Mouse (Mus musculus) kidney, adult 11 months (tissue): ENCODE results near the gene Gpm6a.
"Not testable (repeated sequence)": the region's sequence is repeated elsewhere in the genome, so short reads cannot be mapped to it uniquely, and the experiment has no call there.

Experiments
- DNase-seq: peaks from one replicate; pipeline ENCODE4 v3.0.0; 2022

Gene Gpm6a

GRCm38 (mm10) chr8:55012228-55012627, 57.6 kb downstream of the Gpm6a start:
- no peak for DNase-seq

DNA sequence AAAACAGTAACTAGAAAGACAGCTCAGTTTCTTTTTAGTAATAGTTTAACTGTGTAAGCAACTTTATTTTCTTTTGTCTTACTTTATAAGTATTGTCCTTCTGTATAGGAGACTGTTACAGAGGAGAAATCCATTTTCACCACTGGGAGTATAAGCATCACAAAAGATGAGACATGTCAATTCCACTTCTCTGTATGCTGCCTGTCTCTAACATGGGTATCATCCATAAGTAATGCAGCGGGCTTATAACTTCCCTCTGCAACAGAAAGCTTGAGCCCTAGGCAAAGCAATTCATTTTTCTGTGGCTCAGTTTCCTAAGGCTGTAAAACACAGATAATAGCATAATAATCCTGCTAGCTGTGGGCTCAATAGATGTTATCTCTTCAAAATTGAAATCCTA, 62.4 kb downstream of the Gpm6a start:
- no peak for DNase-seq

DNA sequence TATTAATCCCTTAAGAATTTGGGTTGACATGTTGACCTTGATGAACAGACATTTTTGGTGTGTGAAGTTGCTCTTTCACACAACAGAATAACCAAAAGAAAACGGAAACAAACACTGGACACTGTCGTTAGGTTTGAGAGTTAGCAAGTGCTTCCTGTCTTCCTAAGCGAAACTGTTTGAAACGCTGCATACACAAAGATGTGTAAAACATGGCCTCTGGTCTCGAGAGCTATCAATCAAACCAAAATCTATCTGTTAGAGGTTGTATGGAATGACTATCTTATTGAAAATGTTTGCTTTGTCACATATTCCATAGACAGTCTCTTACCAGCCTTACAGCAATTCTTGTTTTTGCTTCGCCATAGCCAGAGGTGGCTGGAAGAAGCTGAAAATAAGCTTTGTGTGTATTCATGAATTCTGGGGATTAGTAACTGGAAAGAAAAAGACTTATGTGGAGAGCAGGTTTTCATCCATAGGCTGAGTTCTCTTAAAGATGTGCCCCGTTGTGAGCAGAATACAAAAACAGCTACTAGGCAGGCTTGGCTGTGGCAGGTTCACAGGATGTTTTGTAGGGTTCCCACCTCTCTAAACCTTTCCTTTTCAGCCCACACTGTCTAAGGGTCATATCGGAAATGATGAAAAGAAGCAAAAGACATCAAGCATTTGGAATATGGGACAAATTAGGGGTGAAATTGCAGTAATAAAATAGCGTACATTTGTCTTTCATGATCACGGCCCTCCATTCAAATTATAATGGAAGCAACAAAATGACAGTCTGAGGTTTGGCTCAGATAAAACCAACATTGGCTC, 71.4 kb downstream of the Gpm6a start:
- no peak for DNase-seq

DNA sequence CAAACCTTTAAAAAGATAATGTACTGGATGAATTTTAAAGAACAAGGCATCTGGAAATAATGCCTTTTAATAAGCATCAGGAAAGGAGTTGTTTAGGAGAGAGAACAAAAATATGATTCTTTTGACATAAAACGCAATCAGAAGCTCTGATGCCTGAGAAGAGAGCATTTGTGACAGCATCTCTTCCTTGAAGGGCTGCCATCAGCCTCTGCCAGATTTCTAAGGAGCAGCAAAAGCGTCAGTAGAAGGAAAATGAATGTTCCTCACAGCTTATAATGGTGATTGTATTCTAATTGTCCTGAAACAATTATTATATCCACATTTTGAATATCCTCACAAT, 72.0 kb downstream of the Gpm6a start:
- DNase-seq, result no peak

DNA sequence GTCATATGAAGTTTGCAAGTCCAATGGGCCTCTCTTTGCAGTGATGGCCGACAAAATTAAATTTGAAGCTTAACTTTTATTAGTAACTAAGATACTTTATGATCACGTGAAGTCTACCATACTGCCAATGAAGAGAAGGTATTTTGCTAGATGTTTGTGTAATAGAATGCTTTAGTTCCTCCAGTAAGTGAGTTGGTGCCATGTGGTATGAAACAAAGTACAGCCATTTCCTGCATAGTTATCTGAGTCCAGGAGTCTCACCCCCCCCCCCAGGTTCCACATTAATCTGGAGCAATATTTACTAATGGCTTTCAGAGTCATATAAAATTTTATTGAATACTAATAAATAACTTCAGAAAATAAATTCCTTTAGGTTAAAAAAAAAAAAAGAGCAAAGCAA, 73.7 kb downstream of the Gpm6a start:
- DNase-seq, result no peak

DNA sequence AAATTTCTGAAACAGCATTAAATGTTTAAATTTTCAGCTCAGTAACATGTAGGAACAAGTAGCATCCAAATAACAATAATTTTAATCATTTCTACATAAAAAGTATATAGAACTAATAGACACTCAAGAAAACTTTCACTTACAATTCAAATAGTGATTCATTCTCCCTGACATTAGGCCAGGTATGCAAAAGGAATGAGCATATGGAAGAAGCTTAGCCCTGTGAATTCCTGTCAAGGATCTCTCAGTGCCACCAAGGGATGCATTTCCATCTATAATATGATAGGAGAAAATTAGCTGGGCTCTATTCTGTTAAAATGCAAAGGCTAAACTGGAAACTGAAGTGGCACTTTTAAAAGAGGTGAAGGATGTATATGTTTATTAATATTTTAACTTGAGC, 76.5 kb downstream of the Gpm6a start:
- DNase-seq, result no peak

DNA sequence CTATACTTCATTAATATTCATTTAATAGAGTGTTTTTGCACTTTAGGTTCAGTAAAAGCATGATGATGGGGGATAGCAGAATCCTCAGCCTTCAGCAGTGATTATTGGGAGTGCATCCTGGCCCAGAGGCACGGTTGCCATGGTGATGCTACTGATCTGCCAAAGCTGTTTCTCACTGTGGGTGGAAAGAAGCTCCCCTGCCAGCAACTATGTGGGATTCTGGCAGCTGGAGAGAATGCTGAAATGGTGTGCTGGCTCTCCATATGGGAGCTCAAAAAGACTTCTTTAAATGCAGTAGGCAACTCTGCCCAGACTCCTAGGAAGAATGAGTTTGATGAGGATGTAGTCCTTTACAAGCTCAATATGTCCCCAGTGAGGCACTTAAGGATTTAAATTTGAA, 79.7 kb downstream of the Gpm6a start:
- no peak for DNase-seq

- DNase-seq, result no peak
Measured at GRCm38 (mm10) chr8:55035416-55035815, 80.8 kb downstream of the Gpm6a start.

DNA sequence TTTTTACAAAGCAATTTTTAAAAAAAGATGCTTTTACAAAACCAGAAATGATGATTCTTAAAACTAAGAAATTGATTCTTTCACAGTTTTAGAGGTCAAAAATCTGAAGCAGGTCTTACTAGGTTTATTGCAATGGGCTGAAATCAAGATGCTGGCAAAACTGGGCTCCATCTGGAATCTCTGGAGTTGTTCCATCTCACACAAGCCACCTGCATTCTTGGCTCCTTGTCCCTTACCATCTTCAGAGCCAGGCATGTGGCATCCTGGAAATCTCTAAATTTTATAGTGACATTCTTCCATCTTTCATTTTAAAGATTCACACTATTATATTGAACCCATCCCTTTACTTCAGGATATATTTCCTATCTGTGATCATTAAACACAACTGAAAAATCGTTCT, 88.3 kb downstream of the Gpm6a start:
- DNase-seq, result no peak

DNA sequence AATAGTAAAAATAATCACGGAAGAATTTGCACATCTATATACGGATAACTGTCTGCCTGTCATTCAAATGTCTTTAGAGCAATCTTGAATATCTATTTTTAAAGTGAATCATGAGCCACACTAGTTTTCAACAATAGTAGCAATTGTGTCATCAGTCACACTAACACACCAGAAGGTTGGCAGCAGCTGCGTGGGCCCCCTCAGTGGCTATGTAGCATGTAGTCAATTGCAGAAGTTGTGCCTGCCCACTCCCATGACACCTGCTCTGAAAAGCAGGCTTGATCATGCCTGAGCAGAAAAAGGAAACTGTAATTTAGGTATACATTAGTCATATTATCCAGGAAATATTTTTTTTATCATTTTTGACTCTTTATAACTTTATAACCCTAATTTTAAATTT, 93.8 kb downstream of the Gpm6a start:
- DNase-seq, result no peak

- no peak for DNase-seq
Measured at GRCm38 (mm10) chr8:55049979-55050378, 95.3 kb downstream of the Gpm6a start.

DNA sequence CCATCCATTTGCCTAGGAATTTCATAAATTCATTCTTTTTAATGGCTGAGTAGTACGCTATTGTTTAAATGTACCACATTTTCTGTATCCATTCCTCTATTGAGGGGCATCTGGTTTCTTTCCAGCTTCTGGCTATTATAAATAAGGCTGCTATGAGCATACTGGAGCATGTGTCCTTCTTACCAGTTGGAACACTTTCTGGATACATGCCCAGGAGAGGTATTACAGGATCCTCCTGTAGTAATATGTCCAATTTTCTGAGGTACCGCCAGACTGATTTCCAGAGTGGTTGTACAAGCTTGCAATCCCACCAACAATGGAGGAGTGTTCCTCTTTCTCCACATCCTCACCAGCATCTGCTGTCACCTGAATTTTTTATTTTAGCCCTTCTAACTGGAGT, 114.2 kb downstream of the Gpm6a start:
- DNase-seq, result not testable (repeated sequence)

DNA sequence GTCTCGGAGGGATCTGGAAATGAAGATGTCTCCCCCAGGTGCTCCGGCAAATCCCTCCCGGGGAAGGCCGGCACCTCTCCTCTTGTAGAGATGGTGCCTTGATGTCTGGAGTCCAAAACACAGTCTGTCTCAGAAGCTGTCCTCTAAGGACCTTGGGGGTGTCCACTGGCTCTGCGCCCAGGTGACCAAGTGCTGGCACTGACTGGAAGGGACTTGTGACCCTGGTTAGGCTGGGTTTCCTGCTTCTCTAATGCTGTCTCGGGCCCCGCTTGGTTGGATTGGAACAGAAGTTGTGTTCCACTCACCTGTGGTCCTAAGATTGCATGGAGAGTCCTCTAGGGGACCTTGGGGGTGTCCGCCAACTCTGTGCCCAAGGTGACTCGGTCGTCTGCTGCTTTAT, 118.8 kb downstream of the Gpm6a start:
- no peak for DNase-seq

- no peak for DNase-seq
Measured at GRCm38 (mm10) chr8:55102195-55102594, 147.6 kb downstream of the Gpm6a start.

- no peak for DNase-seq
Measured at GRCm38 (mm10) chr8:55103065-55103464, 148.4 kb downstream of the Gpm6a start.

DNA sequence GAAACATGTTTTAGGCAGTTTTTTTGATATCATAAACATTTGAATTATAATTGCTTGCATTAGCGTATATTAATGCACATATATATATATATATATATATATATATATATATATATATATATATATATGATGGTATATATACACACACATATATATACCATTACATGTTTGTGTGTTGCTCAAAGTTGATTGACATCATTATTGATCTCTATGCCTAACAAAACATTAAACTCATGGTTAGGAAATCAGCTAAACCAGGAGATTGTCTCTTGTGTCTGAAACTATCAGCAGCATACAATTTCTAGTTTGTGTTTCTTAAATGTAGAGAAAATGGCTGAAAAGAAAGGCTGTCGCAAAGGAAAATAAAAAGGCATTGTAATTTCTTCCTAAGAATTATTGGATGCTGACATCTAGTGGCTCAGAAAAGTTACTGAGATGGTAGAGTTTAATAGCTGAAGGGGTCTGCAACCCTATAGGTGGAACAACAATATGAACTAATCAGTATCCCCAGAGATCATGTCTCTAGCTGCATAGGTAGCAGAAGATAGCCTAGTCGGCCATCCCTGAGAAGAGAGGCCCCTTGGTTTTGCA, 149.3 kb downstream of the Gpm6a start:
- no peak for DNase-seq
